Mouse (Mus musculus): ENCODE results near the gene Samd1.
A peak's percentile ranks its signal among the peaks of the same experiment; 100 is the strongest.

GRCm38 (mm10) chr8:84042066-84042947 lies 44.8 kb downstream of the Samd1 start, which contains the start of gene Il27ra:
- peak; percentile 42; the same call in 1 of the 2 replicates for TF ChIP-seq CTCF (IDR thresholded peaks at IDR 0.05; ENCODE audit: borderline replicate concordance, control insufficient read depth, extremely low read depth, insufficient read depth, low read length, poor library complexity)
- TF ChIP-seq POLR2A (IDR thresholded peaks at IDR 0.05; ENCODE audit: control insufficient read depth, extremely low read depth, insufficient read depth, low read length, poor library complexity): peak; percentile 38; the same call in 1 of the 2 replicates
